Mouse (Mus musculus) embryonic facial prominence, embryonic 11.5 days (tissue): ENCODE measurements around the gene Ano6. TPM values are rescaled to one million over a fixed set of nuclear protein-coding genes. Genes with fewer than 3 reads are reported as not detected.

Experiments used
- ATAC-seq: fragments of 200-750 bp; cut with Nextera tagmentation; replicated peaks from 2 replicates; pipeline ENCODE4 v1.8.0; 2017; ENCODE audit warnings: low read depth; ENCODE audit not compliant: insufficient number of reproducible peaks, low FRiP score, low TSS enrichment
- DNase-seq: peaks from one replicate; pipeline ENCODE4 v3.0.0-alpha.2; 2015; ENCODE audit warnings: low spot score
- H3K27ac ChIP-seq: fragments of 300-500 bp; sonication (generic); replicated peaks from 2 replicates; pipeline ENCODE4 v1.5.1; 2014; ENCODE audit warnings: mild to moderate bottlenecking, low read depth, low read length, control low read depth
- H3K27me3 ChIP-seq: fragments of 300-500 bp; sonication (generic); 2 replicates; pipeline ENCODE4 v1.6.1; 2014; ENCODE audit warnings: mild to moderate bottlenecking, low read length, moderate library complexity, mixed read lengths; ENCODE audit not compliant: control insufficient read depth, insufficient read depth
- H3K36me3 ChIP-seq: fragments of 300-500 bp; sonication (generic); replicated peaks from 2 replicates; pipeline ENCODE4 v1.6.1; 2014; ENCODE audit warnings: low read depth, mild to moderate bottlenecking, low read length, moderate library complexity, mixed read lengths; ENCODE audit not compliant: control insufficient read depth, insufficient read depth
- H3K4me1 ChIP-seq: fragments of 300-500 bp; sonication (generic); 2 replicates; pipeline ENCODE4 v1.6.1; 2014; ENCODE audit warnings: low read length, mixed read lengths; ENCODE audit not compliant: control insufficient read depth, insufficient read depth
- H3K4me2 ChIP-seq: fragments of 300-500 bp; sonication (generic); 2 replicates; pipeline ENCODE4 v1.6.1; 2014; ENCODE audit warnings: low read depth, mild to moderate bottlenecking, control low read depth, low read length, moderate library complexity
- H3K4me3 ChIP-seq: fragments of 300-500 bp; sonication (generic); 2 replicates; pipeline ENCODE4 v1.5.1; 2014; ENCODE audit warnings: low read depth, low read length, control low read depth
- H3K9ac ChIP-seq: fragments of 300-500 bp; sonication (generic); replicated peaks from 2 replicates; pipeline ENCODE4 v1.6.1; 2014; ENCODE audit warnings: mild to moderate bottlenecking, control low read depth, low read length
- H3K9me3 ChIP-seq: fragments of 300-500 bp; sonication (generic); replicated peaks from 2 replicates; pipeline ENCODE4 v1.6.1; 2016; ENCODE audit warnings: mild to moderate bottlenecking, low read length, inconsistent platforms, mixed read lengths; ENCODE audit not compliant: control insufficient read depth
- WGBS: fragments of 180-500 bp; shearing (Covaris S2); extraction: QIAGEN DNeasy Blood & Tissue Kit; methylation state at CpG from one replicate; pipeline ENCODE4 v1.1.7; 2014; 5-methylcytosine and 5-hydroxymethylcytosine counted together
- microRNA-seq: library from miRNA; unstranded; fragments of <30 nt; microRNA quantifications from one replicate; pipeline ENCODE4, GENCODE M21; 2016; ENCODE audit warnings: borderline number of aligned reads
- polyA plus RNA-seq: library from polyadenylated mRNA; unstranded; fragments of >200 nt; fragmentation: Nextera tagmentation; extraction: Ambion mirVana; gene quantifications from 2 replicates; pipeline ENCODE4 v1.2.1, GENCODE M21; 2014

Ano6 gene
- polyA plus RNA-seq, 1 experiment from 2014 or later: 43.9 TPM

GRCm38 (mm10) chr15:96012391-96012775 is 221.7 kb downstream of the Ano6 start:
- H3K27me3 ChIP-seq: no peaks in the 10 kb centered on the region
- H3K27ac ChIP-seq: peak overlapping the region; percentile 59
- DNase-seq (peak; percentile 66), ATAC-seq (peak; percentile 89)
- peak overlapping the region; percentile 25; the same call in 1 of the 2 replicates for H3K9ac ChIP-seq
- 22% methylated on average over 8 of the region's 8 CpGs for WGBS
- H3K9me3 ChIP-seq: no peaks in the 10 kb centered on the region
- no peaks in the 10 kb centered on the region for H3K4me1 ChIP-seq
- H3K4me2 ChIP-seq: no peak overlapping the region
- no peaks in the 10 kb centered on the region for H3K36me3 ChIP-seq
- H3K4me3 ChIP-seq: no peak overlapping the region

DNA sequence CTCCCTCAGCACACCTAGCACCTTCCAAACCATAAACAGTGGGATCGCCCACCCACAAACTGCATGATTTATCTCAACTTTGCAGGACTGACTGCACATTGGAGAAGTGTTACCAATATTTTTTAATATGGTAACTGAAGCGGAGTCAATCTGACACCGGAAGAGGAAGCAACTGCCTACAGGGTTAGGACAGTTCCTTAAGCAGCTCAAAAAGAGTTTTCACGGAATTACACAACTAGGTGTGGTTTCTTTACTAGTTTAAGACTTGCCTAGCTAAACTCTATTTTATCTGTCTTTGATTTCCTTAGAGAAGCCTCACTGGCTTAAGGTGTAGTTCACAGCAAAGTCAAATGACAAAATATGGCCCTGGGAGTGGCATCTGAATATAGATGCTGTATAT is 223.9 kb downstream of the Ano6 start:
- Histone ChIP-seq H3K9me3 (no peaks in the 10 kb centered on the region), H3K9ac (no peak overlapping the region), H3K4me1 (no peaks in the 10 kb centered on the region), H3K27ac (no peak overlapping the region), H3K36me3 (no peaks in the 10 kb centered on the region), H3K4me2 (no peak overlapping the region), H3K4me3 (no peak overlapping the region), H3K27me3 (no peaks in the 10 kb centered on the region)
- no peak for DNase-seq
- no peak for ATAC-seq
- 90% methylated on average over 4 of the region's 4 CpGs for WGBS

DNA sequence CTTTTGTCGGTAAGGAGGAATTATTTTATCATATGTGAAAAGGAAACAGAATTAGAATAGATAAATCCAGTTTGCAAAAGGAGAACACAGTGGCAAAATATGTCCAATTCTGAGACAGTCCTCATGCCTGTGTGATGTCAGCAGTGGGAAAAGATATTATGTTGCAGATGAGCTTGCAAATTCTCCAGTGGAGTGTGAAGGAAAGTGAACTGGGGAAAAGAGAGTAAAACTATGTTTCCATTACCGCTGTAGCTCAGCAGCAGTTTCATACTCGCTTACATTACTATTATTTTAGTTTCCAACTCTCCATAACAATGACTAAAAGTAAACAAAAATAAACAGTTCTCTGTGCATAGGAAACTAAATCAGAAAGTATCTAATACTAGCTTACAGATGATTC is 229.8 kb downstream of the Ano6 start:
- no peak for ATAC-seq
- WGBS: 92% methylated on average over 3 of the region's 3 CpGs
- no peaks in the 10 kb centered on the region for H3K4me1 ChIP-seq
- no peak overlapping the region for H3K4me2 ChIP-seq
- no peak overlapping the region for H3K27ac ChIP-seq
- H3K27me3 ChIP-seq: no peaks in the 10 kb centered on the region
- H3K4me3 ChIP-seq: no peak overlapping the region
- no peaks in the 10 kb centered on the region for H3K9me3 ChIP-seq
- no peak overlapping the region for H3K9ac ChIP-seq
- no peak for DNase-seq
- H3K36me3 ChIP-seq: no peaks in the 10 kb centered on the region

DNA sequence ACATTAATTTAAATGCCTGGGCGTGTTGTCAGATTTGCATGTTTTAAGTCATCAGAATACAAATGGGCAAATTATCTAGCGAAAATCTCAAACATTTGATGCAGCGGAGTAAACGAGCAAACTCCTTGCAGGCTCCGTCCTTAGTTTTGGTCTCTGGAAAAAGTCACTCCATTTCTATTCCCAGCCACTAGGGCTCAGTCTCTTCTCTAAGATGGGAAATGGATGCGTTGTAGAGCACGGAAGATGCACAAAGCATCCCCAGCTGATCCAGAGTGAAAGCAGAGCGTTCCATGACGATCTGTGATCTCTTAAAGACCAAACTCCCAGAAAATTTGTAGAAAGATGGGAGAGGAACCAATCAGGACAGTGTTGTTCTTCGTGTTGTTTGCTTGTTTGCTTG is 230.9 kb downstream of the Ano6 start:
- DNase-seq (peak; percentile 22), ATAC-seq (no peak)
- Histone ChIP-seq H3K36me3 (no peaks in the 10 kb centered on the region), H3K9me3 (no peaks in the 10 kb centered on the region), H3K4me1 (no peaks in the 10 kb centered on the region), H3K9ac (no peak overlapping the region), H3K27ac (no peak overlapping the region), H3K27me3 (no peaks in the 10 kb centered on the region), H3K4me3 (no peak overlapping the region), H3K4me2 (no peak overlapping the region)
- WGBS: 64% methylated on average over 10 of the region's 10 CpGs

Small RNA genes lying within 50 kb of the gene (microRNA-seq; reads per million reads assigned to microRNA genes)
- not detected for gene Gm25070

Other genes with a start within 250 kb of the Ano6 start
- 0.46 and 0.66 TPM in 2 replicates for gene Dbx2, start 134.9 kb upstream of the Ano6 start, polyA plus RNA-seq